Mouse (Mus musculus) cerebral cortex, adult 2 months (tissue): ENCODE results near the gene Gm20388.

Experiments used
- WGBS: fragments of 180-500 bp; shearing (Covaris S2); methylation state at CpG from one replicate; pipeline ENCODE4 v1.1.7; 2018; 5-methylcytosine and 5-hydroxymethylcytosine counted together

Gene Gm20388

DNA sequence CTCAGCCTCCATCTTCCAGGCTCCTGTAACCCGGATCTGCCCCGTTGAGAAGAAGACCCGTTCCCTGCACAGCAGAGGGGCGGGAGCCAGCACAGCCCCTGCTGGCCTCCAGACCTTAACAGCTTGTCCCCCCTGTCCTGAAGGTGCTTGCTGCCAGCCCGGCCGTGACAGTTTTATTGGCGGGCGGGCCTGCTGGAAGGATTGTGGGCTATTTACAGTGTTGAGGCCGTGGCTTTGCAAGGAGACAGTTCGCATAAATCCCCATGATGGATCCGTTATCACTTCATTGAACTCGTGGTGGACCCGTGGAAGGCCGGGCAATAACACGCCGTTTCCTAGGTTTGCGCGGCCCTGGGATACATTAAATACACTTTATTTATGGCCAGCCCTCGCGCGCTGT, 481.2 kb downstream of the Gm20388 start:
- WGBS: 92% methylated on average over 21 of the region's 21 CpGs

DNA sequence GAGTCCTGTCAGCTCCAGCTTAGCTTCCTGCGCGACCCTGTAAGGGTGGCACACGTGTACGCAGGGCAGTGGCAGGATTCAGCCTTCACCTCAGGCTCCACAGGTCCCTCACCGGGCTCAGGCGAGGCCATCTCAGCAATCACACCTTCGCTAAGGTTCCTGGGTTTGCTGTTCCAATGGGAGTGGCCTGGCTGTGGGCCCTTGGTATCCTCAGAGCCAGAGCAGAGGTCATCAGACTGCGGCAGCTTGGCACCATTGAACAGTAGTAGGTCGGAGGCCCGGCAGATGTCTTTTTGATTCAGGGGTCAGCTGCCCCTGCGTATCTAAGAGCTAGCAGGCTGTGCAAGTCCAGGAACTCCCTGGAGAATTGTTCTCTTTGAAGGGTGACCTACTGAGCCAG, 482.4 kb downstream of the Gm20388 start:
- WGBS: 91% methylated on average over 11 of the region's 11 CpGs

DNA sequence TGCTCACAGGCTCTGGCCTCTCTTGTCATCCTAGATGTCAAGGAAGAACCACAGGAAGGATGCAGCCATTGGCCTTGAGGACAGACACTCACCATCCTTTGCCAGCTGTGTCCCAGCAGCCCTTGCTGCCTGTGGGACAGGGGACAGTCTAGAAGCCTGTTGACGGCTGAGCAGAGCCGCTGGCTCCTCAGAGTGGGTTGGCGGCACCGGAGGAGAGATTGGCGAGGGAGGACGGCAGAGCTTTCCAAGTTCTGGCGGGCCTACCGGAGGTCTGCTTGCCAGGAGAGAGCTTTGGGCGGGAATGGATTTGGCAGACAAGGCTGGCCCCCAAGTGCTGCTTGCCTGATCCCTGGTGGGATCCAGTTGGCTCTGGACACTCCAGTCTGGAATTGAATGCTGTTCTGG, 483.2 kb downstream of the Gm20388 start:
- WGBS: 58% methylated on average over 9 of the region's 9 CpGs

DNA sequence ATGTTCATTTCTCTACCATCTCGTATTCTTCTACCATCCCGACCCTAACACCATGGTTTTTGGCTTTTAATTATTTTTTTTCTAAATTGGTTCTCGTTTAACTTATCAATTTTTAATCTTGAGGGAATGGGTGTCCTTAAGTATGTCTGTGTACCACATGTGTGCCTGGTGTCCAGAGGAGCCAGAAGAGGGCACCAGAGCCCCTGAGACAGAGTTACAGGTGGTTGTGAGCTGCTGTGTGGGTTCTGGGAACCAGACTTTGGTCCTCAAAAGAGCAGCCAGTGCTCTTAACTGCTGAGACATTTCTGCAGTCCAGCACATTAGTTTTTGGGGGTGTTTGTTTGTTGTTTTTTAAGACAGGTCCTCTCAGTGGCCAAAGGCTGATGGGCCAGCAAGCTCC, 485.3 kb downstream of the Gm20388 start:
- WGBS: 97% methylated on average over 3 of the region's 3 CpGs

DNA sequence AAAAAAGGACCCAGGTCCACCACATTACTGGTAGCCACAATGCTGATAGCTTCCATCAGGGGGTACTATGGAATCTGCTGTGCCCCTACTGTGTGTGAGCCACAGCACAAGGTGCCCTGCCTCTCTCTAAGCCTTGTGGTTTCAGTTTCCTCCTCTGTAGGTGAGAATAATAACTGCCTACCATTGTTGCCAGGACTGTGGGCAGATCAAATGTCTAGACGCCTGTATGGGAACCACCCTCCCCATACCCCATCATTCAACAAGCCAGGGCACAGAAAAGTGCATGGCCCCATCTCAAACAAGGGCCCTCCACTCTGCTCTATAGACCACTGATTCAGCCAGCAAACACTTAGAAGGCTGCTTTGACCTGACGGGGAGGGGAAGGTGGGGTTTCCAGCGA, 486.1 kb downstream of the Gm20388 start:
- 72% methylated on average over 3 of the region's 3 CpGs for WGBS

DNA sequence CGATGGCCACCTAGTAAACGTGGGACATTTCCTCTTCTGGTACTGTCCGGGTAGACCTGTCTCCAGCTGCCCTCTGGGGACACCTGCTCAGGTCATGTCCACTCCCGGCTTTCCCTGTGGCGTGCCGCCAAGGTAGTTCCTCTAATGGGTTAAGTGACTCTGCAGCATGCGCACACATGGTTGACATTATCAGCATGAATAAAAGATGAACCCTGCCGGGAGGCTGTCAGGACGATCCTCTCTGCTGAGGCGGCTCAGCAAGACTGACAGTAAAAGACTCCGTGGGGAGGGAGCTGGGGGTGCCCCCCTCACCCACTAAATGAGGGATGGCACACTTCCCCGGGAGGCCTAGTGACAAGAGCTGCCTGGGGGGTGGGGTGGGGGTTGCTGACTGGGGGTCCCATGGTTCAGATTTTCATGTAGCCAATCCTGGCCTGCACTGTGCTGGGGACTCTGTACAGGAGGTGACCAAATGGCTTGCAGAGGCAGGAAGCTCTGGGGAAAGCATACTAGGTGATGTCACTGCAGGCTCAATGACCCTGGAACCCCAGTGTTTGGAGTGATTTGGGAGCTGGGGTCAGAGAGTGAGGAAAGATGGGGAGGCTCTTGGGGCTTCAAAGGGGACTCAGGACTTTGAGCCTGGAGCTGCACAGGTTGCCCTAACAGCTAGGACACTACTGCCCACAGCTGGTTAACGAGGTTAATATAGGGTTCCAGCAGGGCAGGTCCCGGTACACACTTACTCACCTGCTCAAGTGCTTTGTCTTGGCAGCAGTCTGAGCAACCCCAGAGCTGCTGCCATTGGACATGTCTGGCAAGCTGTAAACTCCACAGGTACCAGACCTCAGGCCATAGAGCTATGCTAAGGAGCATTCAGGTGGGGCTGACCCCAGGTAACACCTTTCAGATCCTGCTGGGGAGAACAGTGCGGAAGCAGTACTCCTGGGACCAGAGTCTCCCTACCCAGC, 487.1 kb downstream of the Gm20388 start:
- WGBS: 64% methylated on average over 15 of the region's 15 CpGs

DNA sequence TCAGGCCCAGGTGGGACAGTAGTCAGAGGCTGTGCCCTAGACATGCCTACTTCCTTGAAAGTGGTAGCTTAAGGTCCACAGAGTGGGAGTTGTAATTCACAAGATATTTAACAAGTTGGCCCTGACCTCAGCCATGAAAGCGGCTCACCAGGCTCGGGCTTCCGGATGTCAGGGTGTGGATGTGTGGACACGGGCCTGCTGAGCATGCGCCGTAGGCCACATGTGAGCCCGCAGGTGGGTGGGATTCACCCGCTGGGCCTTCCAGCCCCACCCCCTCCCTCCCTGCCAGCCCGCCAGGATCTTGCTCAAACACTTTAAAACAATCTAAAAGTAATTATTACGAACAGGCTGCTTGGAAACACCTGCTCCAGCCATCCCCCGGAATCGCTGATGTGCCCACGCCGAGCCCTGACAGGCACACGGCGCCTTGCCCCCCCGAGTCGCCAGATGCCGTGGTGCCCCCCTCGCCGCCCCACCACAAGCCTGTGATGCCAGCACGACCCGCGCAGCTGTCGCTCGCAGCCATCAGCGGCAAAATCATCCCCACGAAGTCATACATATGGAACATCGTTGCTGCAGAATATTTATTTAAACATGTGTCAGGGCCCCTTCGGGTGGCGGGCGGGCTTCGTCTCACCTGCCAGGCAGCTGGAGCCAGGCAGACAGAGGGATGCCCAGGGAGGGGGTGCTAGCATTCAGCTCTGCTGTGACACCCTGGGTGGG, 488.7 kb downstream of the Gm20388 start:
- 45% methylated on average over 33 of the region's 33 CpGs for WGBS

DNA sequence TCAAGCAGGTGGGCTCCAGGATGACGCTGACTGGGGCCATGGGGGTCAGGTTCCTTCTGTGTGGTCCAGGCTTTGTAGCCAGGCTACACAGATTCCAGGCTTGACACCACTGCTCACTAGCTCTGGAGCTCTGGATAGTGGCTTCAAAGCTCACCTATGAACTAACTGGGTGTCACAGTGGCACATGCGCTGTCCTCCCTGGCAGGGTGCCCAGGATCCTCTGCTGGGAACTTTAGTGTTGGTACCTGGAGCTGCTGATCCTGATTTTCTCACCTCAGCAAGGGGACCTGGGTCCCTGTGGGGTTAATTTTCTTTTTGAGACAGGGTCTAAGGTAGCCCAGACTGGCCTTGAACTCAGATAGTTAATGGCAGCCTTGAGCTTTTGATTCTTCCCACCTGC, 490.6 kb downstream of the Gm20388 start:
- 95% methylated on average over 2 of the region's 2 CpGs for WGBS

DNA sequence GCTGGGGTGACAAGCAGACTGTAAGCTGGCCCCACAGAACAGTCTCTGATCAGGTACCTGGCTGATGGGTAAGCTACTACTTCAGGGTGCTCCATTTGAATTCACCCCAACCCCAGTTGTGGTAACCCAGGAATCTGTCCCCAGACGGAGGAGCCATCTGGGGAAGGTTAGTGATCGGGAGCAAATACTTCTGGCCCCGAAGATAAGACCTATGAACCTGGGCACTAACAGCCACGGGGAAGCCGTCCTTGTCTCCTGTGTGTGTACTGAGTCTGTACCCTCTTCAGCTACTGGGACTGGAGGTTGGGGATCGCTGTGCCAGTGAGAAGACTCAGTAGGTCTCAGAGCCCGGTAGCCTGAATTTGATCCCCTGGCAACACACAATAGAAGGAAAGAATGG, 491.1 kb downstream of the Gm20388 start:
- WGBS: 96% methylated on average over 7 of the region's 7 CpGs

DNA sequence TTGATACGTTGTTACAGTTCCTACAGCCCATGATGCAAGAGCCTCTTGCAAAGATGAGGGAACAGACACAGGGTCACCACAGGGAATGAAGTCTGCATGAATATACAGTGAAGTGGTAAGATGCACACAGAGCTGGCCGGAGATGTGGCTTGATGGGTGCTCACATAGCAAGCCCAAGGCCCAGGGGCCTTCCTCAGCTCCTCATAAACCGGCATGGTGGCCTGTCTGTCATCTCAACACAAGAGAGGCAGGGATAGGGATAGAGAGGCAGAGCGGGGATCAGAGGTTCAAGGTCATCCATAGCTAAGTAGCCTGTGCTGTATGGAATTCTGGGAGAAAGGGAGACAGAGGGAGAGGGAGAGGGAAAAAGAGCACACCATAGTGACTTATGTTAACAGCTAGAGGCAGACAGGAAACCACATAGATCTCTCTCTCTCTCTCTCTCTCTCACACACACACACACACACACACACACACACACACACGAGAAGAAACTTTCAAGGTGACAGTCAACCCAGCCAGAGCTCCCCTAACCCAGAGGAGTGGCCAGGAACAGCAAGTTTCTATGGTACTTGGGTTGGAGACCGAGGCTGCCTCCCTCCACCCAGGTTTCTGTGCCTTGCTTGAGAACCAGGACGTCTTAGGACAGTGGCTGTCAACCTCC, 493.1 kb downstream of the Gm20388 start:
- 94% methylated on average over 7 of the region's 7 CpGs for WGBS

DNA sequence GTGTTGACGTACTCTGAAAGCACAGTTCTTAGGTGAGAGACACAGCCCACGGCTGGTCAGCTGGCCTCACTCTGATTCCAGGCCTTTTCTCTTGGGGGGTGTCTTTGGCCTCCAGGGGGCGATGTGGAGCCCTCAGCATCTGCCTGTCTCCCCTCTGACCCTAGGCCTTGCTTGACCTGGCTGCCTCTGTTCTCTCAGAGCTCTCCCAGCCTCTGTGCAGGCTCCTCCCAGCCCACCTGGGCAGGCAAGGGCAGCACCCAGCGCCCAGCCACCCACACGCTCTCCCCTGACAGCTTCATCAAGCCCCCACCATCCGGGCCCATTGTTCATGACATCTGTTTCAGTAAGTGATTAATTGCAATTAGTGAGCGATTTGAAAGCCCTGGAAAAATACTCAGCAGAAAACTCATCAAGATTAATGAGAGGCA, 494.0 kb downstream of the Gm20388 start:
- WGBS: 63% methylated on average over 7 of the region's 7 CpGs

DNA sequence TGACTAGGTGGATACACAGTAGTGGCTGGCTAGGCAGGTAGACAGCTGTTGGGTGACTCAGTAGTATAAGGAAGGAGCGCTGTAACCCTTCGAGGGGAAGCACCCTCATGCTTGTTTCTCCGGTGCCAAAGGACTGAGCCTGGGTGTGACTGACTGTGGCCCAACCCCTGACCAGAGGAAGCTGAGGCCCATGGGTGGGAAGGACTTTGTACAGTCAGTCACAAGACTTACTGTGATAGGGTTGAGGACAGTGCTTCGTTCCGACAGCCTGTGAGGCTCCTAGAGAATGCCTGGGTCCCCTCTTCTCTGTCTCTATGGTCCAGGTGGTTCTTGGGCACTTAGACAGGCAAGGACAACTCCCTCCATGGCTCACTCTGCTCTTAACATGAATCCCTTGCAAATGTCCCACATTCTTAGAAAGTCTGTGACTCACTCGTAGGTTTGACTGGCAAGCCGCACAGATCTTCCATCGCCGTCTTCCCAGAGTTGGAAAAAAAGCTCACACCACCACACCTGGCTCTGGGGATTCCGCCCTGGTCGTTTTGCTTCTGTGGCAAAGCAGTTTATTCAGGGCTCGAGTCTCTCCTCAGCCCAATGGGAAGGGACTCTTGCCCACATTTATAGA, 495.5 kb downstream of the Gm20388 start:
- WGBS: 82% methylated on average over 12 of the region's 12 CpGs

DNA sequence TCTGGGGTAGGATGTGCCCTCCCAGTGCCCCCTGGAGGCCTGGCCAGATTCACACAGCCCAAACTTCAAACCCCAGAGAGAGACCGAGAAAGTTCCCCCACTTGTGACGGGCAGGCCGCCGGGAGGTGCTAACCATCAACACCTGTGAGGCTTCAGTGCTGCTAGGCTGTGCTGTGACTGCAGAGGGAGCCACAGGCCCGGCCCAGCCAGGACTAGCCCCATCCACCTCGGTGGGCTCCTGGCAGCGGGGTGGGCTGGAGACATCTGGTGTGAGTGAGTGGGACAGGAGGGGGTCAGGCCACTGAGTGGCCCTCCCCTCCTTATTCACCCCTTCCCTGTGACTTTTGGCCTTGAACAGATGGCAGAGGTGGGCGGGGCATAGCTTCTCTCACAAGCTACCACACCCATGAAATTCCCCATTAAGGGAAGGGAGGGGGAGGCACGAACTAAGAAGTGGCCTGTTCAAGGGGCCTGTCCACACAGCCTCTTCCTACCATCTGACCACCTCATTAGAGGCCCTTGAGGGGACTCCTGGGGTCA, 497.1 kb downstream of the Gm20388 start:
- WGBS: 48% methylated on average over 9 of the region's 9 CpGs

DNA sequence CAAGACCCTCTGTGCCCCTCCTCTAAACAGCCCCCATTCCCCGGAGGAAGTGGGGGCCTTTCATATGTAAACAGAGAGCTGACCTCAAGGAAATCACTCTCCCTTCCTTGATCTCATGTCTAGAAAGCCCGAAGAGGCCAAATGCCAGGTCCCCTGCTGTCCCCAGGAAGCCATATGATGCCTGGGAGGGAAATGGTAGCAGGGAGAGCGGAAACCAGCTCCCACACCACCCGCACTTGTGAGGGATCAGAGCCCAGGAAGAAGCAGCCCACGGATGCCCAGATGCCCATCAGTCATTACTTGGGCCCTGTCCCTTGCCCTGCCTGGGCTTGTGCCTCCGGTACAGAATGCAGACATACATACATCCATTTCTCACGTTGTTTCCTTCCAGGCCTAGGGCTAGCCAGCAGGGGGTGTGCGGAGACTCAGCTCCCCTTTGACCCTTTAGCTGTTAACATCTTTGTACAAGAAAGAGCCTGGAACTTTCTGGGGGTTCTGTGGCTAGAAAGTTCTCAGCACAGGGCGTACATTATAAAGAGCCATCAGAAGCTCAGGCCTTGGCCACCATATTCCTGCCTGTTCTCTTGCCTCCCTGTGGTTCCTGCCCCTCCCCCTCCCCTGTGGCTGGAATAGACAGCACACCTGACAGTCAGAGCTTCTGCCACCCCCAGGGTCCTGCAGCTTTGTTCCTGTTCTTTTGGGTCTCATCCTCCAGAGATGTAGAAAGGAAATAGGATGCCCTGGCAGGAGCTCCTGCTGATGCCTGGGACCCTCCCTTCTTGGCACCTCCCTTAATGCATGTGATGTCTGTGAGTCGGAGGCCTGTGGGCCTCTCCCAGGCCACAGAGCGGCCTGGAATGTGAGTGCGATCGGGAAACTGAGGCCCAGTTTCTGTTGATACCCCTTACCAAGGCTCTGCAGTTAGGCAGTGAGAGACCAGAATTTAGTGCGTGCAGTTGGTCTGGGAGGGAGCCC, 497.9 kb downstream of the Gm20388 start:
- WGBS: 73% methylated on average over 14 of the region's 14 CpGs

DNA sequence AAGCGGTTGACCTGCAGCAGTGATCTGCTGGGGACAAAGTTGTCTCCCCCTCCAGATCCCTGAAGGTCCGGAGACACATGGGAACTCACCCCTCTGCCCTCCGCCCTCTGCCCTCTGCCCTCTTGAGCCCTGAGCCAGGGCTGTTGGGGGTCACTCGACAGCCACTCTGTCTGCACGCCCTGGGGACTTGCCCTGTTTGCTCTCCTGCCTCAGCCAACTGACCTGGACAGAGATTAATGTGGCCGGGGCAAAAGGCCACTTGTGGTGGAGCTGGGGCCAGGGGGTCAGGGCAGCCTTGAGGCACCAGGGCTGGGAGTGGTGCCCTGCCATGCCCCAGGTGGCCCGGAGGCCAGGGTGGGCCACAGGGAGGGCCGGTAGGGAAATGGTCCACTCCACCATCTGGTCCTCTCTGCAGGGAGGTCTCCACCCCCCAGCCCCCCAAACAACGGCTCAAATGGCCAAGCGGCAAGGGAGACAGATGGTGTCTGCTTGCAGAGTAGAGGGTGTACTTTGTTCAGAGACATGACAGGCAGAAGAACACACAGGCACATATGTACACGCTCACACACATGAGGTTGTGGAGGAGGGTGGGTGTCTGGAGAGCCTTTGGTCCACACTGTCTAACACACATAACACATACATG, 498.9 kb downstream of the Gm20388 start:
- 81% methylated on average over 11 of the region's 11 CpGs for WGBS

DNA sequence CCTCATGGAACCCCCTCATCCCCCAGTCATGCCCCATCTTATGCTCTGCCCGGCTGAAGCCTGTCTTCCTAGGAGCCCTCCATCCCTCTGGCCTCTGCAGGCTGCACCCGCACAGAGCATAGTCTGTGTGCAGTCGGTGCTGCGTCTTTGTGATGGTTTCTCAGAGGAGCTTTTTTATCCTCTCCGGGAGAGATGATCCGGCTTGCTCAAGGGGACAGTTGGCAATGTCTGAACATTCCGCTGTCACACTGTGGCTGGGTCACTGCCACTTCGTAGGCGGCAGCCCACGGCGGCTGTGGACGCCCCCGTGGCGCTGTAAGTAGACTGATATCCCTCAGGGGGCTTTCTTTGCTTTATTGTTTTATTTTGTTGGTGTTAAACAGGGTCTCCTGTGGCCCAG, 500.4 kb downstream of the Gm20388 start:
- 52% methylated on average over 14 of the region's 14 CpGs for WGBS

DNA sequence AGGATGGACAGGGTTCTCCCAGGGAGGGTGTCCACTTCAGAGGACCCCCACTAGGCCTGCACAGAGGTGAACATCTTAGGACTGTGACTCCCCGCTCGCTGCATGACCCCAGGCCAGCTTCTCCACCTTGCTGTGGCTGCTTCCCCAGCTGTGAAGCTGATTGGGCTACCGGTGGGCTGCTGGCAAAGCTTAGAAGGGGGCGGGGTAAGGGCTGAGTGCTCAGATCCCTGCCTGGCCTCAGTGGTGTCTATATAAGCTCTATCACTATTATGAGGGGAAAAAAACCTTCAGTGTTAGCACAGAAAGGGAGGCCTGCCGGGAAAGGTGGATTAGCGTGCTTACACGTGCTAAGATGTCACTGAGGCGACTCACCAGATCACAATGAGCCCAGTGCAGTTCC, 501.2 kb downstream of the Gm20388 start:
- WGBS: 80% methylated on average over 8 of the region's 8 CpGs

DNA sequence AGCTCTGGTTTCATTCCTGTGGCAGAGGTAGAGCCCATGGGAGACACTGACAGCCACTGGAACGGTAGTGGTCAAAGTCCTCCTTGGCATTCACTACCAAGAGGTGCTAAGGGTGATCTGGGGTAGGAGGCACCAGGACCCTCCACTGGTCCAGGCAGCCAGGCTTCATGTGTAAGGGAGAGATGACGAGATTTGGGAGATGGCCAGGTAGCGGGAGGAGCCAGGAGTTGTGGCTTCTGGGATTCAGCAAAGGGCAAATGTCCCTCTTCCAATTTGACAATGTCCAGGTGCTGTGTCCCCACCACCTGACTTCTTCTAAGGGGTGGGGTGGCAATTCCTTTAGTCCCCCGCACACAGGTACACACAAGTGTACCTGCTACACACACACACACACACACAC, 501.7 kb downstream of the Gm20388 start:
- WGBS: 87% methylated on average over 4 of the region's 4 CpGs

DNA sequence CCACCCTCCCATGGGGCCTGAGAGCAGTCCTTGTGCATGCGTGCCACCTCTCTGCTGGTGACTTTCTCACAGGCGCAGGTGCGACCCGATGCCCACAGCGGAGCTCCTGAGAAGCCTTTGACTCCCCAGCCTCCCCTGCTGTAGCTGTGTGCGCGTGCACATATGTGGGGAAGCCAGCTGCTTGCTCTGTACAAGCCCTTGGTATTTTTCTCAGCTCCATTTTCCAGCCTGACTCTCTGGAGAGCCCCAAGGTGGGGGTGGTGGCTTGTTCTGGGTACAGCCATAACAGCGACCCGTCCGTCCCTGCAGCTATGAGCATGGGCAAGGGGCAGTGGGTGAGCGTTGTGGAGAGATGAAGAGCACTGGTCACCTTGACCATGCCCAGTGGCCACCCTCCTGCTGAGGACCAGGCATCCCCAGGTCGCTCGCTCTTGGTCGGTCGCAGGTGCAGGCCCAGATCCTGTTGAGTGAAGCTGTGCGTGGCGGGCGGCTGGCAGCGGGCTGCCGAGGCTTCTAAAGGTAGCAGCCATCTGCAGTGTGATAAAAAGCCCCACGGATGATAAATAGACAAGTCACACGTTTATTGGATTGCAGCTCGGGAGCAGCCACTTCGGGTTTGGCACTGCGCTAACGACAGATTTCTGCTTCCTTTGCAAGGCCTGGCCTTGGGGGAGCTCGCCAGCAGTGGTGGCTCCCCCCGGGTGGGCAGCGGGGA, 502.4 kb downstream of the Gm20388 start:
- WGBS: 58% methylated on average over 29 of the region's 29 CpGs
